Mouse (Mus musculus) embryonic facial prominence, embryonic 15.5 days (tissue): ENCODE data around the gene Defb13. TPM values are rescaled to one million over a fixed set of nuclear protein-coding genes. Genes with fewer than 3 reads are reported as not detected.

Experiments used
- ATAC-seq: fragments of 200-750 bp; cut with Nextera tagmentation; 2 replicates; pipeline ENCODE4 v1.8.0; 2017; ENCODE audit warnings: low read depth, moderate TSS enrichment; ENCODE audit not compliant: insufficient number of reproducible peaks, low FRiP score, low TSS enrichment
- H3K27ac ChIP-seq: fragments of 300-500 bp; sonication (generic); replicated peaks from 2 replicates; pipeline ENCODE4 v1.5.1; 2015; ENCODE audit warnings: mild to moderate bottlenecking, inconsistent platforms
- H3K27me3 ChIP-seq: fragments of 300-500 bp; sonication (generic); 2 replicates; pipeline ENCODE4 v1.6.1; 2015; ENCODE audit warnings: inconsistent platforms
- H3K36me3 ChIP-seq: fragments of 300-500 bp; sonication (generic); 2 replicates; pipeline ENCODE4 v1.6.1; 2015; ENCODE audit warnings: mild to moderate bottlenecking, inconsistent platforms
- H3K4me1 ChIP-seq: fragments of 300-500 bp; sonication (generic); 2 replicates; pipeline ENCODE4 v1.6.1; 2015; ENCODE audit warnings: inconsistent platforms
- H3K4me2 ChIP-seq: fragments of 300-500 bp; sonication (generic); replicated peaks from 2 replicates; pipeline ENCODE4 v1.6.1; 2015; ENCODE audit warnings: mild to moderate bottlenecking, inconsistent platforms
- H3K4me3 ChIP-seq: fragments of 300-500 bp; sonication (generic); replicated peaks from 2 replicates; pipeline ENCODE4 v1.5.1; 2015; ENCODE audit warnings: mild to moderate bottlenecking, inconsistent platforms
- H3K9ac ChIP-seq: fragments of 300-500 bp; sonication (generic); 2 replicates; pipeline ENCODE4 v1.6.1; 2015; ENCODE audit warnings: inconsistent platforms
- H3K9me3 ChIP-seq: fragments of 300-500 bp; sonication (generic); replicated peaks from 2 replicates; pipeline ENCODE4 v1.6.1; 2016; ENCODE audit warnings: inconsistent platforms
- WGBS: fragments of 180-500 bp; shearing (Covaris S2); methylation state at CpG from one replicate; pipeline ENCODE4 v1.1.7; 2015; 5-methylcytosine and 5-hydroxymethylcytosine counted together
- polyA plus RNA-seq: library from polyadenylated mRNA; unstranded; fragments of >200 nt; fragmentation: Nextera tagmentation; extraction: Ambion mirVana; gene quantifications from 2 replicates; pipeline ENCODE4 v1.2.1, GENCODE M21; 2015

Defb13 gene
- polyA plus RNA-seq, 1 experiment from 2014 or later = not detected

DNA sequence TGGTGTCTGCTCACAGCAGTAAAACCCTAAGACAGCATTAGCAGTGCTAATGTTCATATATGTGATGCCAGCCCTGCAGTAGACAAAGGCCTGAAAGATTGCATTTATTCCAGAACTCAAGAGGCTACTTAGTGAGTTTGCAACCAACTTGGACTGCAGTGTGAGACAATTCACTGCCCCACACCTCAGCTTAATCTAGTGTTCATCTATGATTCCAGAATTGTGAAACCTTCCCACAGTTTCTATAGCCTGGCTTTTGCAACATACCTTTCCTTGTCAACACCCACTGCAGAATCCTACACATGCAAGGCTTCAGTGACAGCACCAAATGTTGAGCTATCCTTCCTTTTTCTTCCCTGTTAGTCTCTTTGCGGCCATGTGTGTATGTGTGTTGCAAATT, 20.1 kb downstream of the Defb13 start:
- Histone ChIP-seq H3K4me1 (no peaks in the 10 kb centered on the region), H3K4me3 (no peak overlapping the region), H3K9ac (no peak overlapping the region), H3K36me3 (no peaks in the 10 kb centered on the region), H3K27me3 (no peaks in the 10 kb centered on the region), H3K9me3 (no peaks in the 10 kb centered on the region), H3K4me2 (no peak overlapping the region), H3K27ac (no peak overlapping the region)
- no peak for ATAC-seq
- WGBS = 79% methylated on average over 1 of the region's 1 CpGs

GRCm38 (mm10) chr8:21969475-21969874, 22.9 kb downstream of the Defb13 start, which contains the start of gene Ccdc70:
Gene Ccdc70, plus strand, starts transcription at chr8:21969775.
- Histone ChIP-seq H3K4me1 (no peaks in the 10 kb centered on the region), H3K4me2 (no peak within 1 kb of the TSS), H3K27me3 (no peaks in the 10 kb centered on the region), H3K36me3 (no peaks in the 10 kb centered on the region), H3K27ac (no peak within 1 kb of the TSS), H3K4me3 (no peak within 1 kb of the TSS), H3K9me3 (no peaks in the 10 kb centered on the region), H3K9ac (no peak within 1 kb of the TSS)
- WGBS = 85% methylated on average over 3 of the region's 3 CpGs
- no peak for ATAC-seq

DNA sequence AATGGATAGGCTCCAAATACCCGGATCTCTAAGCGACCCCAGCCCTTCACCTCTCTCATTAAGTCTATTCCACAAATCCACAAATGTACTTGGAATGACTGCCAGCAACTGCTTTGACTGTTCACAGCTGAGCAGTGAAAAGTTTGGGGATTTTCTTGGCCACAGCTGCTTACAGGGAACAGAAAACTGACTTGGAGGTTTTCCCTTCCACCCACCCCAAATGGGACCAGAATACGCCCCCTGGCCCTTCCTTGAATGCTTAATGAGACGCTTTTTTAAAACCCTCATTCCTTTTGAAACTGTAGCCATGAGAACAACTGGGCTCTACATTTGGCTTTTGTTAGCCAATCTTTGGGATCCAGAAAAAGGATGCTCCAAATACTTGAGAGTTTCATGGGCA, 31.6 kb downstream of the Defb13 start:
- ATAC-seq = no peak

GRCm38 (mm10) chr8:21981664-21982337, 35.2 kb downstream of the Defb13 start:
- Histone ChIP-seq H3K9me3 (no peaks in the 10 kb centered on the region), H3K27me3 (no peaks in the 10 kb centered on the region), H3K27ac (no peak overlapping the region), H3K4me3 (no peak overlapping the region), H3K4me2 (no peak overlapping the region), H3K4me1 (no peaks in the 10 kb centered on the region), H3K36me3 (no peaks in the 10 kb centered on the region), H3K9ac (no peak overlapping the region)
- no peak for ATAC-seq
- 61% methylated on average over 8 of the region's 8 CpGs for WGBS

More for the DNA sequence above, 31.6 kb downstream of the Defb13 start:
- Histone ChIP-seq H3K4me1 (no peaks in the 10 kb centered on the region), H3K9me3 (no peaks in the 10 kb centered on the region), H3K27me3 (no peaks in the 10 kb centered on the region), H3K4me3 (no peak overlapping the region), H3K9ac (no peak overlapping the region), H3K4me2 (no peak overlapping the region), H3K36me3 (no peaks in the 10 kb centered on the region), H3K27ac (no peak overlapping the region)
- WGBS = 45% methylated on average over 4 of the region's 4 CpGs

- Histone ChIP-seq H3K9ac (no peak overlapping the region), H3K27me3 (no peaks in the 10 kb centered on the region), H3K27ac (no peak overlapping the region), H3K36me3 (no peaks in the 10 kb centered on the region), H3K4me2 (no peak overlapping the region), H3K4me1 (no peaks in the 10 kb centered on the region), H3K9me3 (no peaks in the 10 kb centered on the region), H3K4me3 (no peak overlapping the region)
- no peak for ATAC-seq
- WGBS = 15% methylated on average over 6 of the region's 6 CpGs
Measured at GRCm38 (mm10) chr8:21992184-21992583, 45.6 kb downstream of the Defb13 start.

GRCm38 (mm10) chr8:21995181-21995580, 48.6 kb downstream of the Defb13 start:
- H3K4me2 ChIP-seq = no peak overlapping the region
- no peak overlapping the region for H3K4me3 ChIP-seq
- no peak overlapping the region for H3K9ac ChIP-seq
- H3K4me1 ChIP-seq = no peaks in the 10 kb centered on the region
- no peak for ATAC-seq
- no peaks in the 10 kb centered on the region for H3K36me3 ChIP-seq
- 45% methylated on average over 3 of the region's 3 CpGs for WGBS
- no peak overlapping the region for H3K27ac ChIP-seq
- H3K27me3 ChIP-seq = no peaks in the 10 kb centered on the region
- no peaks in the 10 kb centered on the region for H3K9me3 ChIP-seq

Other genes with a start within 250 kb of the Defb13 start
- gene AY761184, start 243.1 kb upstream of the Defb13 start, polyA plus RNA-seq = not detected in 2 replicates
- not detected in 2 replicates for gene Defa24, start 212.3 kb upstream of the Defb13 start, polyA plus RNA-seq
- not detected in 2 replicates for gene Defb50, start 123.2 kb upstream of the Defb13 start, polyA plus RNA-seq
- gene Defb2, start 106.8 kb upstream of the Defb13 start, polyA plus RNA-seq = not detected in 2 replicates
- not detected in 2 replicates for gene Defb10, start 87.9 kb upstream of the Defb13 start, polyA plus RNA-seq
- not detected in 2 replicates for gene Defb9, start 61.3 kb upstream of the Defb13 start, polyA plus RNA-seq
- not detected in 2 replicates for gene Defb11, start 40.4 kb upstream of the Defb13 start, polyA plus RNA-seq
- gene Defb15, start 14.1 kb upstream of the Defb13 start, polyA plus RNA-seq = not detected in 2 replicates
- not detected in 2 replicates for gene Defb35, start 8.4 kb upstream of the Defb13 start, polyA plus RNA-seq
- gene Fam90a1a, start 12.0 kb downstream of the Defb13 start, polyA plus RNA-seq = not detected in 2 replicates
- not detected in 2 replicates for gene Ccdc70, start 23.0 kb downstream of the Defb13 start, polyA plus RNA-seq
- 0.43 and 0.76 TPM in 2 replicates for gene Atp7b, start 113.5 kb downstream of the Defb13 start, polyA plus RNA-seq
- 28.6 and 35.7 TPM in 2 replicates for gene Alg11, start 114.0 kb downstream of the Defb13 start, polyA plus RNA-seq
- gene Nek5, start 178.3 kb downstream of the Defb13 start, polyA plus RNA-seq = 1.1 and 2.0 TPM in 2 replicates
- 3.5 and 4.1 TPM in 2 replicates for gene Nek3, start 219.7 kb downstream of the Defb13 start, polyA plus RNA-seq
- gene Ckap2, start 239.1 kb downstream of the Defb13 start, polyA plus RNA-seq = 35.6 and 38.4 TPM in 2 replicates
- 36.6 and 38.5 TPM in 2 replicates for gene Vps36, start 246.0 kb downstream of the Defb13 start, polyA plus RNA-seq